Mouse (Mus musculus): ENCODE data around the gene Sez6l.
"Not testable (repeated sequence)": the region's sequence is repeated elsewhere in the genome, so short reads cannot be mapped to it uniquely, and the experiment has no call there.

The Sez6l gene

DNA sequence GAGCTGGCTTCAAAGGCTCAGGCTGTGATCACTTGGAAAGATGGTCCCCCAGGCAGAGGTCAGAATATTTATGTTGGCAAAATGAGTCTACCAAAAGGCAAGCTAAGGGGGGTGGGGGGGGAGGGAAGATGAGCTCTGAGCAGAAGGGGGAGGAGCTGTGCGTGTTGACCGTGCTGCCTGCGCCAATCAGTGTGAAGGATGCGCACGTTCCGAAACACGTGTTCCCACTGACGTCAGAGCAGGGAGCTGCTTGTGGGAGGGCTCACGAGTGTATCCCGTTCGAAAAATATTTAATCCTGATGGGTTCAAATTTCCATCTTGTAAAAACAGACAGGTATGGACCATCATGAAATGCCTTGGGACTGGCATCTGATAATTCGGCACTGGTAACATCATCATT lies 157.4 kb downstream of the Sez6l start:
- DNase-seq, result no peak

DNA sequence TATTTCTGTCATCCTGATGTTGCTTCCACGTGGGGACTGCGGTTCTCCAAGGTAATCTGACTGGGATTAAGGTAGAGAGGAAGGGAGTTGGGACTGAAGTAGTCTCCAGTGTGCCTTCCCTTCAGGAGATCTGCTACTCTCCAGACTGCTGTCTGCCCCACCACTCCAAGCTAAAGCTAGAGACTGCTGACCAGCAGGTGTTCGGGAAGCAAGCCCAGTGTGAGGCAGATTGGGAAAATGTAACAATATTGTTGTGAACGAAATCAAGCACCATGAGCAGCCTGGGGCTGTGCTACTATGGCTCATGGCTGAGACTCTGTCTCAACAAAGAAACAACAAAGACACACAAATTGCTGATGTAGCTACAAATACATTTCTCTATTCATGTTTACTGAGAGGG lies 159.0 kb downstream of the Sez6l start:
- no peak for DNase-seq

DNA sequence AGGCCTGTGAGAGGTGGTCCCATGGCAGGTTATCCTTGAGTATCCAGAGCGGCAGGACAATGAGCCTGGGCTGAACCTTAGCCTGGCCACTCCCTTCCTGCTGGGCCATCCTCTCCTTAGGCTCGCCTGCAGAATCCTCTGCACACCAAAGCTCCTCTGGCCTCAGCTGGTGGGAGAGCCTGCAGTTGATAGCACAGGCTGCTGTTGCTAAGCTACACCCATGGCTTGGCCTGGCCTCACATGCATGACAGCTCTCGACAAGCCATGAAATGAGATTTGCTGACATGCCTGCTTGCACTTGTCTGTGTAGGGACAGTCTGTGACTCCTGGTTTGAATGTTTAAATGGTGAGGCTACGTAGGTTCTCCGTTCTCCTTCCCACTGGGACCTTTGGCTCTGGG lies 160.3 kb downstream of the Sez6l start:
- no peak for DNase-seq

DNA sequence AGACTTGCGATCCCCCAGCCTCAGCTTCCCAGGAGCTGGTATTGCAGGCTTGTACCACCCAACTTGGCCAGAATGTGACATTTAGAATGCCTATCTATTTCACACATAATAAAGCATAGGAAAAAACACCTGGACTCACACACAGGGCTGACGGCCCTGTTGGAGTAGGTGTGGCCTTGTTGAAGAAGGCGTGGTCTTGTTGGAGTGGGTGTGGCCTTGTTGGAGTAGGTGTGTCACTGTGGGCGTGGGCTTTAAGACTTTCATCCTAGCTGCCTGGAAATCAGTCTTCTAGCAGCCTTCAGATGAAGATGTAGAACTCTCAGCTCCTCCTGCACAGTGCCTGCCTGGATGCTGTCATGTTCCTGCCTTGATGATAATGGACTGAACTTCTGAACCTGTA lies 164.2 kb downstream of the Sez6l start:
- not testable (repeated sequence) for DNase-seq

DNA sequence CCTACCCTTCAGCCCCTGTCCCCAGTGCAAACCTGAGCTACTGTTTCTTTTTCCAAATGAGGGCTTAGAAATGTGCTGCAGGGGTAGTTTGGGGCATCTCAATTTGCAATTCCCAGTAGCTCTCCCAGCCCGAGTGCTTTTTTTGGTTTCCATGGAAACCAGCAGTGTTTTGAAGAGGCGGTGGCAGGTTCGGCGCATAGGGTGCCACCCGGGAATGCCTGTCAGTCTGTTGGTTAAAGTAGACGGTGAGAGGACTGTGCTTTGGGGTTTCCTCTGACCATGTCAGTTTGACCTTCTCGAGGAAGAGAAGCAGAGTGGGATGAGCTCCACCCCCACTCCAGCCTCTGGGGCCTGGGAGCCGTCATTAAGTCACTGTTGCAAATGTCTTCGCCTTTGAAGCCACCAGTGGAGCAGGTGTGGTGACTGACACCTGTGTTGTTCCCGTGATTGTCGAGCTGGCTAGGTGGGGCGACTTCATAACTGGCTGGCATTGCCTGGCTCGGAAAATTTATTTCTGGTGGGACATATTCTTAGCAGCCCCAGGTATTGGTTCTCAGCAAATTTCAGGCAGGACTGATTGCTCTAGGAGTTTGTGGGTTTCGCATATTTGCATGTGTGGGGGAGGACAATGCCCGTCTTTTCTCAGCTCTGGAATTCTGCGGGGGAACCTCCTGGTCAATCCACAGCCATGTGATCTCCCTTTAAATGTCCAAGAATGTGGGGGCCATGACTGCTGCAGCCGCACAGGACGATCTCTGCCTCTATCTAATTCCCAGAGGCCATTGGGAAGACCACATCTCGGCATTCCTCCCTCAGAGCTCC lies 165.3 kb downstream of the Sez6l start:
- no peak for DNase-seq

DNA sequence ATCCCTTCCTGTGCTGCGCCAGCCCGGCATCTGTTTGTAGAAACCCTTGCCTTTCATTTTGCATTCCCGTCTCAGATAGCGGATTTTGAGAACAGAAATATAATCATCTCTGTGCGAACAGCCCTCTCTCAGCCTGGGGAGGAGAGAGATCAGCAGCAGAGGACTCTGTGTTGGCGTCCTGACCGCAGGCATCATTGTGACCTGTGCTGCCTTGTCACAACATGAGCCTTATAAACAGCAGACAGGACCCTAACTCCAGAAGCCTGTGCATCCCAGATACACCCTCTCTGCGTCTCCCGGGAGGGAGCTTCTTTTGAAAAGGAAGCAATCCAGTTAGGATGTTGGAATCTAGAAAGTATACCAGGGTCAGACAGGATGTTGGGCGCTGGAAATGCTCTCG lies 165.9 kb downstream of the Sez6l start:
- no peak for DNase-seq

DNA sequence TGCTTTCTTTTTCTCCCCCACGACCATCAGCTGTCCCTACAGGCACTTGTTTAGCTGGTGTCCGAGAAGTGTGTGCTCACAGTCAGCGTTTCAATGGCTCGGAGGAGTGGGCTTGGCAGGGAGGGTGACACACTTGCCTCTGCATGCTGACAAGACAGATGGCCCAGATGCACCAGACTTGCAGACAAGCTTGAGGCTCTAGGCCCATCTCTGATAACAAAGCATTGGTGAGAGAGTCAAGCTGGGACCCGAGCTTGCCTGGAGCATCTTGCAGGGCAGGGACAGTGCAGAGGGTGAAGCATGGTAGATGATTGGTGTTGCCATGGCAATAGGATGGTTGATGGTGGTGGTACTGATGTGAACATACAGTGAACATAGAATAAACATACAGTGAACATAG lies 167.7 kb downstream of the Sez6l start:
- no peak for DNase-seq

DNA sequence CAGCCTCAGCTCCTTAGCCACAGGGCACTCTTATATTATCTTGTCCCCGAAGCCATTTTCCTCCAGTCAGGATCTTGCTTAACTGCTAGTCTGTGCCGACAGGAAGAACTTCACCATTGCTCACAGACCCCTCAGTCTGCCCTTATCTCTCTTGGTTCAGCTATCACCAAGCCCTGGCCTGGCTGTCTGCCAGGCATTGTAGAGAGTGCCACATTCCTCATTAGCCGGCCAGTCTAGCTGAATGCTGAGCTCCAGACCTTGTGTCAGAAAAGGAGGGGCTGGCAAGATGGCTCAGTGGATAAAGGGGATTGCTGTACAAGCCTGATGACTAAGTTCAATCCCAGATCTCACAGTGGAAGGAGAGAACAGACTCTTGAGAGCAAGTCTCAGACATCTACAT lies 171.0 kb downstream of the Sez6l start:
- DNase-seq, result no peak

DNA sequence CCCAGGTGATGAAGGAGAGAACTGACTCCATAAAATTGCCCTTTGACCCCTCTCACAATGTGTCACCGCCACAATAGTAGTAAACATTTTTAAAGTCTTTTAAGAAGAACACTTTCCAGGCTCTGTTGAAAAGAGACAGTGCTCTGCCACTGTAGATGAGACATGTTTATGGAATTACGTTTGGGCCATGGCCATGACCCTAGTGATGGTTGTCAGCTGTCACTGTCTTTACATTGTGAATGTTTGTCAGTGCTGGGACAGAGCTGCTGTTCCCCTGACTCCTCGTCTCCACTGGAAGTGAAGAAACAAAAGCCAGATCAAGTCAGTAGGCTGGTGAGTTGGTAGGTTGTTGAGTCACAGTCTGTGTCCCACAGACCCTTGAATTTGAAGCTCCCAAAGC lies 174.5 kb downstream of the Sez6l start:
- no peak for DNase-seq

DNA sequence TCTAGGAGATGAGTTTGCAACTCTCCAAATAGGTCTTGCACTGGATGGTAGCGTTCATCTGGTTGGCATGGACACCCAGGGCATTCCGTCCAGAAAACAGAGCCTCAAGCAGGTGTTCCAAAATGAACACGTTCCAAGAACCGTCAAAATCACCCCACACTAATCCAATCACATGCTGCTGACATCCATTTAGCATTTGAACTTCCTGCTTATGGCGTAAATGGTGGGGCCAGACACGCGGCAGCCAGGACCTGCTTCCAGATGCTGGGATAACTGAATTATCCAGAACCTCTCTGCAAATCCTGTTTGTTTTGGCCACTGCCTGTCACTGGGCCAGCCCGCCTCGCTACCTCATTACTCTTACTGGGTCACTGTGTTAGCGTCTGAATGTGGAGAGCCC lies 177.7 kb downstream of the Sez6l start:
- DNase-seq, result no peak

DNA sequence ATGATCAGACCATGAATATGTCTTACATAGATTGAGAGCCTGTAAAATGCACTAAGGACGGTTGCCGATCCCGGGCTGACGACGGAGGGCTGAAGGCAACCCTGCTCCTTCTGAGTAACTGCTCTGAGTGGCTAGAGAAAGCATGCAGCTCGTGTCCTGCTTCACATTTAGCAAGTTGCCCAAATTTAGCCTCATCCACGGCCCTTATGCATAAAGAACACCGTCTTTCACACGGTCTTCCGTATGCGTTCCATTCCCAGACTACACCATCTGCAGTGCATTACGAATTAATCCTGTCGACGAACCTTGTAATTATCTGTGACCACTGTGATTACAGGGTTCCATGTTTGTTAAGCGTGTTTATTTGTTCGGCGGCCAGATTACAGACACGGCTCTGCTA lies 180.9 kb downstream of the Sez6l start:
- no peak for DNase-seq

DNA sequence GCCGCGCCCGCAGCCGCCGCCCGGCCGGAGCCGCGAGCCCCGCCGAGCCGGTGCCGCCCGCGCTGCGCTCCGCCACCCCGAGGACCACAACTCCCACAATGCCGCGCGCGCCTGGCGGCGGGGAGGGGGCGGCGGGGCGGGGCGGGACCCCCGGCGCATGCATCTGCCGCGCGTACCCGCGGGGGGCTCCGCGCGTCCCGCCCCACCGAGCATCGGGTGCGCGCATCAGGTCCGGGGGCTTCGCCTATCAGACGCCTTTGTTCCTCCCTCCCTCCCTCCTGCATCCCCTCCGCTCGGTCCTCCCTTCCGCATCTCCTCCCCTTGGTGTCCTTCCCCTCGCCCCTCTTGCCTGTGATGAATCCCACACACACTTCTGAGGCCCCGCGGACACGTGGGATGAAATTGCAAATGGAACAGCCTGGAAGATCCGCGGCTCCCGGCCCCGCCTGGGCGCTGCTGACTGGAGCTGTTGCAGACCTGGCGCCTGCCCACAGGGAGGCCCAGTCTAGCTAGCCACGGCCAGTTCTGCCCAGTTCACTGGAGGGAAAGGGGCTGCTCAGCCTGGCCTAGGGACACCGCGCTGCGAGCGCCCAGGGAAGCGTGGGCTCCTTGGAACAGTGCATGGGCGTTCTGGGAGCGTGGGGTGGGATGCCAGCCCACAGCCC lies 182.1 kb downstream of the Sez6l start, which contains the start of gene Asphd2:
Gene Asphd2, minus strand, starts transcription at position 88 of the 665 bp plus-strand sequence.
- no peak for DNase-seq

DNA sequence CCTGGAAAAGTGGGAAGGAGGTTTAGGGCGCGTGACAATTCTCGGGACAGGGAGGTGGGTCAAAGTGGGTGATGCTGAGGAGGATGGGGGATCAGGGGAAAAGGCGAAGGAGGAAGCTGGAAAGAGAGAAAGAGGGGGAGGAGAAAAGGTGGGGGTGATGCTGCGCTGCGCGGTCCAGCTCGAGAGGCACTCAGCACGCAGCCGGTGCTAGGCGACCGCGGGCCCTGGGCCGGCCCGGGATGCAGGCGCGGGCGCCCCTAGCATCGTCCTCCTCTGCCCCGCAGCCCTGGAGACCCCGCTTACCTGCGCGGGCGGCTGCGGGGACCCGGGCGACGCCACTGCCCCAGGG lies 182.6 kb downstream of the Sez6l start:
- DNase-seq, result no peak

DNA sequence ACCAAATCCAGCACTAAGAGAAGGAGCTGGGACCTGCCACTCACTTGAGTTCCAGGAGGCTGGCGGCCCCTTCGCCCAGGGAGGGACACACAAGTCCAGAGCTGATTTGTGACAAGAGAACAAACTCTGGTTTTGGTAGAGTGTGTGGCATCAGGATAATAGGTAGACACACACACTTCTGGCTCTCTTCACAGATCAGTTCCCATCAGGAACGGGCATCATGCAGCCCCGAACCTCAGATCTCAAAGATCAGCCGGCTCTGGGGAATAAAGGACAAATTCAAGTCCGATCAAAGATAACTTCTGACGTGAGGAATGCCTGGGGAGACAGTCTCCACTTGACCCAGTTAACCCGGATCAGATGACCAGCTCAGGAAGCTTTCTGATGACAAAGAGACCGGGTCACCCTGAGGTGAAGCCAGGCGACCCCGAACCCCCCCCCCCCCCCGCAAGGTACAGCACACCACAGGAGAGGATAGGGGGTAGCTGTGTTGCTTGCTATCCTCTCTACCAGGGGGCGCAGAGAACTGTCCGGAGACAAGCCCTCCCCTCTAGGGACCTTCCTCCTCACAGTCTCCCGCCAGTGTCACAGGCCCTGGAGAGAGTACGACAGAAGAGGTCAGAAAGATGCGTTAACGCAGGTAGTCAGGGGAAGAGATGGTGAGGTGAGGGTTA lies 183.1 kb downstream of the Sez6l start:
- no peak for DNase-seq

DNA sequence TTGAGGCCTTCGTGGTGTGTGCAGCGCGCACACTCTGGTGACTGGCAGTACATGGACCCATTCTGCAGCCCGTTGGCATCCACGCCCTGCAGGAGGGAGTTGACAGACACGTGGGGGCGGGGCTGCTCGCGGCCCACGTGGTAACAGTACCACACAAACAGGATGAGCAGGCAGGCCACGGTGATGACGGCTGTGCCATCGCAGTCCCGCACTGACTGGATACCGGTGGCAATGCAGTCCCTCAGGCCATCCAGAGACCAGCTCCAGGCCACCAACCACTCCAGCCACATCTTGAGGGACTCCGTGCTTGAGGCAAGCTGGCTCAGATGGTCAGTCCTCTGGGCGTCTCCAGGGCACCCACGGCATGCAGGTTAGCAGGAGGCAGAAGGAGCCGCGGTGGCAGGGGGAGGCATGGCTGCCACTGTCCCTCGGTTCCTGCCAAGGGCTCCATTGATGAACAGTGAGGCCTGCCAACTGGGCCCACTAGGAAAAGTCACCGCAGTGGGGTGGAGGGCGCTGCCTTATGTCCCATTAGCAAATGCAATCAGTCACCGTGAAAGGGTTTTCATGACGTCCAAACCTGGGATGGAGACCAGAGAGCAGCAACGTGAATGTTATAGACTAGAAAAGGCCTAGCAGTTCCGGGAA lies 185.2 kb downstream of the Sez6l start:
- no peak for DNase-seq

DNA sequence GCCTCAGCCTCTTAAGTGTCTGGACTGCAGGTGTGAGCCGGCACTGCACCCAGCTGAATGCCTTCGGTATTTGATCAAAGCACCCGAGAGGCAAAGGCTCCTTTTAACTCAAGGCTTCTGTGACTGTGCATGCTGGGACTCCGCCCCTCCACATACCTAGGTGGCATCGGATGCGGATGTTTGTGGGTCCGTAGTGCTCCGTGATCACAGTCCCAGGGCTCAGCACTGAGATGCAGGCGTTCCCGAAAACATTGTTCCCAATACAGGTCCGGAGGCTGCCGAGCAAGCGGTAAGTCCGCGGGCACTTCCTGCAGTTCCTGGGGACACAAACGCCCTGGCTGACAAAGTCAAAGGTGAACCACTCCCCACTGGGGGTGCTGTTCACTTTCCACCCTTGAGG lies 186.0 kb downstream of the Sez6l start:
- no peak for DNase-seq

DNA sequence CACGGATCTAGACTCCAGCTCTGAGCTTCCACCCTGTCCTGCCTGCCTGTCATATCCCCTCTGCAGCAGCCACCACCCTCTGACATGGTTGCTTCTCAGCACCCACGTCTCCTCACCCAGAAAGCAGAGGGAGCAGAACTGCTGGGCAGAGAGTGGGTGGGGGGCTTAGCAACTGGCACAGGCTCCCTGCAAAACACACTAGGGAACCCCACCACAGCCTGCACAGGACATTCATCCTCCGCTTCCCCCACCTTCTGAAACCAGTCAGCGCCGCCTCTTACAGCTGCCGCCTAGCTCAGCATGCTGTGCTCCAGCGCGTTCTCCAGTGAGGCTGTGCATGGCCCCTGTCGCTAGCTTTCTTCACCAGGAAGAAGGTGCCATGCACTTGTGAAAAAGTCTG lies 187.6 kb downstream of the Sez6l start:
- DNase-seq, result no peak

DNA sequence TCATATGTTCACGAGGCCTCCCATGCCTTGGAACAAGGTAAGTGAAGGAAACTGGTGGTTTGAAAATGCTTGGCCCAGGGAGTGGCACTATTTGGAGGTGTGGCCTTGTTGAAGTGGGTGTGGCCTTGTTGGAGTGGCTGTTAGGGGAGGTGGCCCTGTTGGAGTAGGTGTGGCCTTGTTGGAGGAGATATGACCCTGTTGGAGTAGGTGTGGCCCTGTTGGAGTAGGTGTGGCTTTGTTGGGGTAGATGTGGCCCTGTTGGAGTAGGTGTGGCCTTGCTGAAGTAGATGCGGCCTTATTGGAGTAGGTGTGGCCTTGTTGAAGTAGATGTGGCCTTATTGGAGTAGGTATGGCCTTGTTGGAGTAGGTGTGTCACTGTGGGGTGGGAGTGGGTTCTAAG lies 191.0 kb downstream of the Sez6l start:
- DNase-seq, result no peak

DNA sequence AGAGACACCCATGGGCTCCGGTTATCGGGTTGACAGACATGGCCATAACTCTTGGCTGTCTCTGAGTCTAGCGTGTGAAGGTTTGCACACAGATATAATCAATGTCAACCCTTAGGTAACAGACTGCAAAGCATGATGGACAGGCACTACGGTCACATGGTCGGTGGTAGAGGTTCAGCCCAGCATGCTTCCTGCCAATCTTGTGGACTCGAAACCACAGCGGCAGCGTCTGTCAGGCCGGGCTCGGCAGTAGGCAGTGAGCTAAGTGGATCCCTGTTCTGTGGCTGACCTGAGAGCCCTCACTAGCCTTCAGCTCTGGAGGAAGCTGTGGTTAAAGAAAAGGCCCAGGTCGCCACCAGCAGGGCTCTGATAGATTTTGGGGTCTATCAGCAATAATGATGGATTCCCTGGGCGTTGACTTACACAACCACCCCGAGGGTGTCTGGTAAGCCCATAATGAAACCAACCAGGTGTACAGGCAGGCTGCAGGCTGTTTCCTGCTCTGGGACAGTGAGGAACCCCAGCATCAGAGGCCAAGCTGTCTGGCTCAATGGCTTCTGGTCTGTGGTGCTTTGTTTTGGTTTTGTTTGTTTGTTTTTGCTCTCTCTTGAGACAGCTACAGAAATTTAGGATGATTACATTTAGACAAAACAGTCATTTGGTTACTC lies 192.0 kb downstream of the Sez6l start:
- no peak for DNase-seq

DNA sequence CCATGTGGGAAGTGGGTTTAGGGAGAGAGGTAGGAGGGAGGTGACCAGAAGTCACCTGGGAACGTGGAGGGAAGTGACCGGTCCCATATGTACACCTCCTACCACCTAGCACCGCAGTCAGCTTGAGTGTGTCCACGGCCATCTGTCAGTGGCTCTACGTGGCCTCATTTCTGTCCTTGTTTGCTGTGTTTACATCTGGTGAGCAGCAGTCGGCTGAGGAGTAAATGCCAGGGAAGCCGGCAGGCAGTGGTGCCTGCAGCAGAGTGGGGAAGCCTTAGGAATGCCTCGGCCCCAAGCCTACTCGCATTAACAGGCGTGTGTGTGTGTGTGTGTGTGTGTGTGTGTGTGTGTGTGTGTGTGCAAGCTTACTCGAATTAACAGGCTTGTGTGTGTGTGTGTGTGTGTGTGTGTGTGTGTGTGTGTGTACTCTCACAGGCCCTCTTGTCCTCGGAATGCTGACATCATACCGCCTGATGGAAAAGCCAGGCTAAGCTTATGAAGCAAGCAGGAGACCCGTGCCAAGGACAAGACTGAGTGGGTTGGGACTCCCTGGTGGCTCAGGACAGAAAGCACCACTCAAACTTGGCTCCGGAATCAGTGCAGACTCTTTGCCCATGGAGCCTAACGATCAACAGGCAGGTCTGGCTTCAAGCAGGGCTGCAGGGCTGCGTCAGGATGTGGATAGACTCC lies 194.2 kb downstream of the Sez6l start:
- no peak for DNase-seq

DNA sequence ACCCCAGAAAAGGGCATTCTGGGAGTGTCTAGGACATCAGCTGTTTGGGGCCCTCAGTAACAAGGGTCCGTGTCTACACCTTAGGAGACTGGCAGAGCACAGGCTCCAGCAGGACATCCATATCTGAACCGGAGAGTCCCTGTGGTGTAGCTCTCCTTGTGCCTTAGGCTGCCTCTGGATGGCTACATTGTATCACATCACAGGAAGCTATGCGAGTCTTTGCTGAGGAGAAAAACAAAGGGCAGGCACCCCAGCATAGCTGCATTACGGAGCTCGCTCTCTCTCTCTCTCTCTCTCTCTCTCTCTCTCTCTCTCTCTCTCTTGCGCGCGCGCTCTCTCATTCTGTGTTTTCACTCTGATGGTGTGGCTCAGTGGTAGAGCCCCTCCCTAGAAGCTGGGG lies 194.9 kb downstream of the Sez6l start:
- no peak for DNase-seq

DNA sequence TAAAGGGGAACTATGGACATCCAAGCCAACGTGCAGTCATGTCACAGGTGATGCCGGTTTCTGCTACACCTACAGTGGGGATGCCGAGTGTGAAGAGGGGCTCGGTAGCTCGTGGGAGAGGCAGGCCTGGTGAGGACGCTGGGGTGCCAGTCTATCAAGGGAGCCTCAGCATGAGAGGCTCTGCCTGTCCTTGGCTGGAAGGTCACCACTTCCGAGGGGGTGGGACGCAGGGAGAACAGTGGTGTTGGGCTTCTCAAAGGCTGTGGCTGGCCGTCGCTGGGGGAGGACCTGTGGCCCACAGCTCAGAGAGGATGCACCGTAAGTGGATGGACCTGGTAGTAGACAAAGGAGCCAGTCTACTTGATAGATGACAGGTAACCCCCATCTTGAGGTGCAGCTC lies 195.8 kb downstream of the Sez6l start:
- DNase-seq, result no peak

DNA sequence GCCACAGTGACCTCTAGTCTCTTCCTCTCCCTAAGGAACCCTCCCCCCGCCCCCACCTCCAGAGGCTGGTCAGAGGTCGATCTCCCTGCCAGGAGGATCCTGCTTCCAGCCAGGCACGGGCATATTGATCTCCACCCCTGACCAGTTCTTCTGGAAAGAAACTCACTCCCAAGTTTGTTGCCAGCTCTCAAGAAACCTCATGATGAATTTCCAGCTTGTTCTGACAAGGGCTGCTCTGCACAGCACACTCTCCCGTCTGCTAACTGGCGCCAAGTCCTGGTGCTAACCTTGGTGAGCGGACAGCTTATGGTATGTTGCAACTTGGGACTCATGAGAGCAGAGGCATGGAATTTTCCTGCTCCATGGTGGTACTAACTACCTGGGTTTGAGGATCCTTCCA lies 198.3 kb downstream of the Sez6l start:
- DNase-seq, result no peak

Data from thymus, postnatal 14 days (tissue).